ENCODE assay signal across 24 mouse cellular contexts in genomic region chr3:97349395-97349794, GRCm38 (mm10). TPM values are rescaled to one million over a fixed set of nuclear protein-coding genes. Genes with fewer than 3 reads are reported as not detected.
A peak's percentile ranks its signal among the peaks of the same experiment; 100 is the strongest.
DNase-seq lines count a peak whose midpoint lies in the region; ATAC-seq and TF ChIP-seq lines count a peak whose summit lies in the region.
"Had no signal": no experiment of that assay in that cellular context is flagged by ENCODE, and none has a peak within 500 bp of the region (broad histone marks: within the 10 kb centered on the region; RNA-seq: fewer than 3 reads in every experiment).

No protein-coding gene starts in this region.

- no peaks in the 10 kb centered on the region for H3K36me3 ChIP-seq in neural tube, embryonic 13.5 days
- no peaks in the 10 kb centered on the region for H3K36me3 ChIP-seq in neural tube, embryonic 15.5 days
- H3K36me3 ChIP-seq in intestine, embryonic 16.5 days (ENCODE audit: control insufficient read depth, insufficient read depth, low read length) = no peaks in the 10 kb centered on the region
- H3K36me3 ChIP-seq: embryonic facial prominence, embryonic 13.5 days; embryonic facial prominence, embryonic 15.5 days; forebrain, embryonic 10.5 days; forebrain, embryonic 12.5 days had no signal

- no peak overlapping the region for H3K9ac ChIP-seq in neural tube, embryonic 13.5 days
- H3K9ac ChIP-seq in neural tube, embryonic 15.5 days (replicated peaks) = no peak overlapping the region
- H3K9ac ChIP-seq in intestine, embryonic 16.5 days (ENCODE audit: low read depth, low read length) = no peak overlapping the region
- H3K9ac ChIP-seq: embryonic facial prominence, embryonic 13.5 days; embryonic facial prominence, embryonic 15.5 days; forebrain, embryonic 12.5 days had no signal

- H3K4me3 ChIP-seq in layer of hippocampus, adult 2 months = no peak overlapping the region
- no peak overlapping the region for H3K4me3 ChIP-seq in neural tube, embryonic 13.5 days
- H3K4me3 ChIP-seq in neural tube, embryonic 15.5 days (replicated peaks) = no peak overlapping the region
- H3K4me3 ChIP-seq in intestine, embryonic 16.5 days (ENCODE audit: low read length) = no peak overlapping the region
- H3K4me3 ChIP-seq: embryonic facial prominence, embryonic 13.5 days; embryonic facial prominence, embryonic 15.5 days; erythroblast, embryonic 14.5 days; forebrain, embryonic 10.5 days; forebrain, embryonic 12.5 days had no signal

- no peak overlapping the region for H3K4me2 ChIP-seq in neural tube, embryonic 13.5 days
- H3K4me2 ChIP-seq in neural tube, embryonic 15.5 days = no peak overlapping the region
- no peak overlapping the region for H3K4me2 ChIP-seq in intestine, embryonic 16.5 days (ENCODE audit: low read depth, low read length)
- H3K4me2 ChIP-seq: embryonic facial prominence, embryonic 13.5 days; embryonic facial prominence, embryonic 15.5 days; forebrain, embryonic 12.5 days had no signal

- no peak for TF ChIP-seq CTCF in layer of hippocampus, adult 2 months (conservative IDR thresholded peaks at IDR 0.05)

- H3K27me3 ChIP-seq in neural tube, embryonic 13.5 days = no peaks in the 10 kb centered on the region
- H3K27me3 ChIP-seq in neural tube, embryonic 15.5 days (replicated peaks) = no peaks in the 10 kb centered on the region
- H3K27me3 ChIP-seq in intestine, embryonic 16.5 days (replicated peaks; ENCODE audit: control insufficient read depth, insufficient read depth, low read length) = no peaks in the 10 kb centered on the region
- H3K27me3 ChIP-seq: embryonic facial prominence, embryonic 13.5 days; embryonic facial prominence, embryonic 15.5 days; forebrain, embryonic 12.5 days had no signal

- 69% methylated on average over 4 of the region's 4 CpGs for WGBS in neural tube, embryonic 13.5 days
- WGBS in neural tube, embryonic 15.5 days = 69% methylated on average over 4 of the region's 4 CpGs
- 33% methylated on average over 4 of the region's 4 CpGs for WGBS in intestine, embryonic 16.5 days

- no peak for ATAC-seq in neural tube, embryonic 13.5 days (ENCODE audit: low read depth)
- no peak for ATAC-seq in neural tube, embryonic 15.5 days (ENCODE audit: low FRiP score)
- ATAC-seq in intestine, embryonic 16.5 days = peak; percentile 90
- ATAC-seq: activated CD4-positive, CD25-positive, alpha-beta regulatory T cell, adult 4 months; forebrain, embryonic 14.5 days; forebrain, embryonic 16.5 days had no signal

- H3K27ac ChIP-seq in layer of hippocampus, adult 2 months = peak overlapping the region; percentile 18; the same call in 1 of the 2 replicates
- H3K27ac ChIP-seq in neural tube, embryonic 13.5 days (replicated peaks) = 0 out of 2 replicates have a peak overlapping the region, but pooled peaks have one; percentile 10
- H3K27ac ChIP-seq in neural tube, embryonic 15.5 days (replicated peaks) = no peak overlapping the region; the same call in 1 of the 2 replicates
- H3K27ac ChIP-seq in intestine, embryonic 16.5 days (ENCODE audit: low read length) = no peak overlapping the region
- H3K27ac ChIP-seq: embryonic facial prominence, embryonic 13.5 days; embryonic facial prominence, embryonic 15.5 days; forebrain, embryonic 10.5 days; forebrain, embryonic 12.5 days had no signal

- no peaks in the 10 kb centered on the region for H3K9me3 ChIP-seq in neural tube, embryonic 13.5 days
- H3K9me3 ChIP-seq in neural tube, embryonic 15.5 days (replicated peaks) = no peaks in the 10 kb centered on the region
- H3K9me3 ChIP-seq in intestine, embryonic 16.5 days (ENCODE audit: control insufficient read depth, low read length) = no peaks in the 10 kb centered on the region
- H3K9me3 ChIP-seq: embryonic facial prominence, embryonic 13.5 days; embryonic facial prominence, embryonic 15.5 days; forebrain, embryonic 10.5 days; forebrain, embryonic 12.5 days had no signal

- no peaks in the 10 kb centered on the region for H3K4me1 ChIP-seq in neural tube, embryonic 13.5 days (replicated peaks)
- no peaks in the 10 kb centered on the region for H3K4me1 ChIP-seq in neural tube, embryonic 15.5 days
- H3K4me1 ChIP-seq in intestine, embryonic 16.5 days (ENCODE audit: control insufficient read depth, insufficient read depth, low read length) = no peaks in the 10 kb centered on the region
- H3K4me1 ChIP-seq: embryonic facial prominence, embryonic 15.5 days; forebrain, embryonic 10.5 days; forebrain, embryonic 12.5 days had no signal

- DNase-seq in layer of hippocampus, adult 2 months (ENCODE audit: low spot score in 2 of 2) = no peak
- no peak for DNase-seq in layer of hippocampus, adult 8-10 months (ENCODE audit: low spot score in 2 of 2)
- no peak for DNase-seq in adrenal gland, adult (ENCODE audit: inconsistent age in 2 of 2, low spot score in 1 of 2)
- no peak for DNase-seq in T-cell, adult 2 months (ENCODE audit: low spot score)
- DNase-seq: adrenal gland, adult 2 months; adrenal gland, postnatal 10 days; adrenal gland, postnatal 25 days; cerebellum, adult 11 months; cerebellum, adult 18-20 months; cerebellum, adult 8-10 months; cerebellum, adult 9-11 months; cerebellum, postnatal 14 days; cerebellum, postnatal 36 days had no signal

RNA-seq across cellular contexts. Expression of gene Bcl9, which starts 51.7 kb away (rescaled TPM):
- 10 to 100 TPM; 64.7 to 67.6 TPM for total RNA-seq in layer of hippocampus, adult 2 months (2021)
- total RNA-seq in layer of hippocampus, adult 8-10 months (2022) = 10 to 100 TPM; 59.3 to 69.9 (median 65.3) TPM
- 75.4 and 91.9 TPM in 2 replicates for polyA plus RNA-seq in neural tube, embryonic 13.5 days (2015; fragmentation: Nextera tagmentation; extraction: Ambion mirVana)
- polyA plus RNA-seq in neural tube, embryonic 15.5 days (2015; fragmentation: Nextera tagmentation; extraction: Ambion mirVana) = 64.6 and 64.9 TPM in 2 replicates
- 35.9 and 37.4 TPM in 2 replicates for polyA plus RNA-seq in intestine, embryonic 16.5 days (2015; fragmentation: Nextera tagmentation; extraction: Ambion mirVana)

Comparison
In these comparisons a context has a peak if more than half of its experiments do, and no peak if none do; other contexts are left out.
1. H3K27ac ChIP-seq: peak in layer of hippocampus, adult 2 months (single experiment) and neural tube, embryonic 13.5 days (single experiment); none in neural tube, embryonic 15.5 days (single experiment) and intestine, embryonic 16.5 days (single experiment).